Mouse (Mus musculus) limb, embryonic 12.5 days (tissue): ENCODE data around the gene Moxd1. TPM values are rescaled to one million over a fixed set of nuclear protein-coding genes. Genes with fewer than 3 reads are reported as not detected.

Experiments used
- ATAC-seq: fragments of 200-750 bp; cut with Nextera tagmentation; 2 replicates; pipeline ENCODE4 v1.8.0; 2017; ENCODE audit warnings: low read depth, moderate TSS enrichment; ENCODE audit not compliant: insufficient number of reproducible peaks, insufficient read depth, low FRiP score, low TSS enrichment
- H3K27ac ChIP-seq: fragments of 300-500 bp; sonication (generic); 2 replicates; pipeline ENCODE4 v1.5.1; 2016; ENCODE audit warnings: mild to moderate bottlenecking, moderate library complexity
- H3K27me3 ChIP-seq: fragments of 300-500 bp; sonication (generic); 2 replicates; pipeline ENCODE4 v1.6.1; 2016; ENCODE audit warnings: mild to moderate bottlenecking, moderate library complexity
- H3K36me3 ChIP-seq: fragments of 300-500 bp; sonication (generic); 2 replicates; pipeline ENCODE4 v1.6.1; 2016; ENCODE audit warnings: mild to moderate bottlenecking, moderate library complexity
- H3K4me1 ChIP-seq: fragments of 300-500 bp; sonication (generic); replicated peaks from 2 replicates; pipeline ENCODE4 v1.6.1; 2016
- H3K4me2 ChIP-seq: fragments of 300-500 bp; sonication (generic); 2 replicates; pipeline ENCODE4 v1.6.1; 2016; ENCODE audit warnings: mild to moderate bottlenecking, moderate library complexity
- H3K4me3 ChIP-seq: fragments of 300-500 bp; sonication (generic); replicated peaks from 2 replicates; pipeline ENCODE4 v1.5.1; 2016; ENCODE audit warnings: mild to moderate bottlenecking
- H3K9ac ChIP-seq: fragments of 300-500 bp; sonication (generic); replicated peaks from 2 replicates; pipeline ENCODE4 v1.6.1; 2016; ENCODE audit warnings: mild to moderate bottlenecking, moderate library complexity
- H3K9me3 ChIP-seq: fragments of 300-500 bp; sonication (generic); 2 replicates; pipeline ENCODE4 v1.6.1; 2016; ENCODE audit warnings: mild to moderate bottlenecking, moderate library complexity
- WGBS: fragments of 180-500 bp; shearing (Covaris S2); methylation state at CpG from one replicate; pipeline ENCODE4 v1.1.7; 2016; 5-methylcytosine and 5-hydroxymethylcytosine counted together
- polyA plus RNA-seq: library from polyadenylated mRNA; unstranded; fragments of >200 nt; fragmentation: Nextera tagmentation; extraction: Ambion mirVana; gene quantifications from 2 replicates; pipeline ENCODE4 v1.2.1, GENCODE M21; 2016

Gene Moxd1
- polyA plus RNA-seq, 1 experiment from 2014 or later = 20.3 TPM

GRCm38 (mm10) chr10:24271077-24271637 lies 47.8 kb downstream of the Moxd1 start:
- WGBS = 59% methylated on average over 6 of the region's 6 CpGs
- H3K27me3 ChIP-seq = peaks cover 3% of the 10 kb centered on the region; the same call in 1 of the 2 replicates
- H3K4me2 ChIP-seq = no peak overlapping the region
- ATAC-seq = no peak
- no peak overlapping the region for H3K27ac ChIP-seq
- H3K9ac ChIP-seq = no peak overlapping the region
- no peaks in the 10 kb centered on the region for H3K4me1 ChIP-seq
- H3K36me3 ChIP-seq = no peaks in the 10 kb centered on the region
- no peaks in the 10 kb centered on the region for H3K9me3 ChIP-seq
- H3K4me3 ChIP-seq = no peak overlapping the region

- 48% methylated on average over 7 of the region's 7 CpGs for WGBS
- H3K9me3 ChIP-seq = no peaks in the 10 kb centered on the region
Observed at GRCm38 (mm10) chr10:24276211-24276610, 52.9 kb downstream of the Moxd1 start.

GRCm38 (mm10) chr10:24282650-24283049 lies 59.3 kb downstream of the Moxd1 start:
- ATAC-seq = no peak
- H3K4me3 ChIP-seq = no peak overlapping the region
- no peaks in the 10 kb centered on the region for H3K36me3 ChIP-seq
- no peak overlapping the region for H3K27ac ChIP-seq
- no peaks in the 10 kb centered on the region for H3K9me3 ChIP-seq
- H3K4me1 ChIP-seq = no peaks in the 10 kb centered on the region
- no peak overlapping the region for H3K4me2 ChIP-seq
- H3K27me3 ChIP-seq = no peaks in the 10 kb centered on the region
- H3K9ac ChIP-seq = no peak overlapping the region
- WGBS = 63% methylated on average over 5 of the region's 5 CpGs

More at GRCm38 (mm10) chr10:24276211-24276610, 52.9 kb downstream of the Moxd1 start:
- H3K9ac ChIP-seq = no peak overlapping the region
- no peak overlapping the region for H3K4me3 ChIP-seq
- H3K36me3 ChIP-seq = no peaks in the 10 kb centered on the region
- no peak overlapping the region for H3K4me2 ChIP-seq
- H3K27ac ChIP-seq = no peak overlapping the region
- ATAC-seq = no peak
- H3K27me3 ChIP-seq = no peaks in the 10 kb centered on the region
- no peaks in the 10 kb centered on the region for H3K4me1 ChIP-seq

GRCm38 (mm10) chr10:24291611-24292010 lies 68.3 kb downstream of the Moxd1 start:
- no peaks in the 10 kb centered on the region for H3K9me3 ChIP-seq
- no peak overlapping the region for H3K4me2 ChIP-seq
- H3K36me3 ChIP-seq = no peaks in the 10 kb centered on the region
- 81% methylated on average over 8 of the region's 8 CpGs for WGBS
- no peak overlapping the region for H3K4me3 ChIP-seq
- H3K27me3 ChIP-seq = no peaks in the 10 kb centered on the region
- ATAC-seq = no peak
- H3K4me1 ChIP-seq = 0 out of 2 replicates have a peak, but pooled peaks cover 4% of the 10 kb centered on the region
- no peak overlapping the region for H3K9ac ChIP-seq
- no peak overlapping the region for H3K27ac ChIP-seq

- Histone ChIP-seq H3K4me3 (no peak overlapping the region), H3K4me2 (no peak overlapping the region), H3K9ac (no peak overlapping the region), H3K27me3 (no peaks in the 10 kb centered on the region), H3K27ac (no peak overlapping the region), H3K36me3 (no peaks in the 10 kb centered on the region), H3K4me1 (0 out of 2 replicates have a peak, but pooled peaks cover 5% of the 10 kb centered on the region), H3K9me3 (no peaks in the 10 kb centered on the region)
- 85% methylated on average over 1 of the region's 1 CpGs for WGBS
- ATAC-seq = no peak
Observed at GRCm38 (mm10) chr10:24292671-24293070, 69.4 kb downstream of the Moxd1 start.

- Histone ChIP-seq H3K9ac (no peak overlapping the region), H3K9me3 (no peaks in the 10 kb centered on the region), H3K27ac (peak overlapping the region; percentile 1; the same call in 1 of the 2 replicates), H3K36me3 (no peaks in the 10 kb centered on the region), H3K4me1 (0 out of 2 replicates have a peak, but pooled peaks cover 5% of the 10 kb centered on the region), H3K4me3 (no peak overlapping the region), H3K27me3 (no peaks in the 10 kb centered on the region), H3K4me2 (no peak overlapping the region)
- WGBS = 49% methylated on average over 4 of the region's 4 CpGs
- ATAC-seq = no peak
Observed at GRCm38 (mm10) chr10:24296608-24297007, 73.3 kb downstream of the Moxd1 start.

GRCm38 (mm10) chr10:24297792-24298191 lies 74.5 kb downstream of the Moxd1 start:
- H3K9ac ChIP-seq = no peak overlapping the region
- no peak overlapping the region for H3K4me2 ChIP-seq
- 0% methylated on average over 1 of the region's 1 CpGs for WGBS

GRCm38 (mm10) chr10:24298260-24299244 lies 75.2 kb downstream of the Moxd1 start:
- Histone ChIP-seq H3K4me3 (no peak overlapping the region), H3K27me3 (no peaks in the 10 kb centered on the region), H3K4me1 (0 out of 2 replicates have a peak, but pooled peaks cover 5% of the 10 kb centered on the region), H3K4me2 (no peak overlapping the region), H3K36me3 (no peaks in the 10 kb centered on the region), H3K27ac (no peak overlapping the region), H3K9ac (no peak overlapping the region), H3K9me3 (no peaks in the 10 kb centered on the region)
- peak; percentile 52 for ATAC-seq
- WGBS = 37% methylated on average over 2 of the region's 2 CpGs

More at GRCm38 (mm10) chr10:24297792-24298191, 74.5 kb downstream of the Moxd1 start:
- H3K27ac ChIP-seq = no peak overlapping the region
- no peaks in the 10 kb centered on the region for H3K27me3 ChIP-seq
- H3K4me3 ChIP-seq = no peak overlapping the region
- H3K4me1 ChIP-seq = 0 out of 2 replicates have a peak, but pooled peaks cover 5% of the 10 kb centered on the region
- ATAC-seq = no peak
- no peaks in the 10 kb centered on the region for H3K9me3 ChIP-seq
- no peaks in the 10 kb centered on the region for H3K36me3 ChIP-seq

GRCm38 (mm10) chr10:24312191-24312611 lies 88.9 kb downstream of the Moxd1 start:
- Histone ChIP-seq H3K4me3 (no peak overlapping the region), H3K9ac (no peak overlapping the region), H3K9me3 (no peaks in the 10 kb centered on the region), H3K4me1 (no peaks in the 10 kb centered on the region), H3K4me2 (0 out of 2 replicates have a peak overlapping the region, but pooled peaks have one; percentile 11), H3K36me3 (no peaks in the 10 kb centered on the region), H3K27me3 (no peaks in the 10 kb centered on the region), H3K27ac (no peak overlapping the region)
- under 1% methylated on average over 9 of the region's 9 CpGs for WGBS
- no peak for ATAC-seq

GRCm38 (mm10) chr10:24317126-24317836 lies 94.0 kb downstream of the Moxd1 start:
- no peak overlapping the region for H3K4me2 ChIP-seq
- no peaks in the 10 kb centered on the region for H3K36me3 ChIP-seq
- H3K4me1 ChIP-seq = no peaks in the 10 kb centered on the region
- no peak overlapping the region for H3K9ac ChIP-seq
- 80% methylated on average over 19 of the region's 19 CpGs for WGBS
- ATAC-seq = no peak
- H3K27ac ChIP-seq = no peak overlapping the region
- H3K27me3 ChIP-seq = no peaks in the 10 kb centered on the region
- no peaks in the 10 kb centered on the region for H3K9me3 ChIP-seq
- H3K4me3 ChIP-seq = no peak overlapping the region

GRCm38 (mm10) chr10:24320326-24320725 lies 97.0 kb downstream of the Moxd1 start:
- 82% methylated on average over 3 of the region's 3 CpGs for WGBS
- no peak overlapping the region for H3K4me2 ChIP-seq
- H3K27ac ChIP-seq = no peak overlapping the region
- H3K36me3 ChIP-seq = no peaks in the 10 kb centered on the region
- H3K4me3 ChIP-seq = no peak overlapping the region
- no peaks in the 10 kb centered on the region for H3K9me3 ChIP-seq
- H3K27me3 ChIP-seq = no peaks in the 10 kb centered on the region
- no peak overlapping the region for H3K9ac ChIP-seq
- ATAC-seq = no peak
- no peaks in the 10 kb centered on the region for H3K4me1 ChIP-seq
